Mouse (Mus musculus): ENCODE data around the gene Mug2.
"Not testable (repeated sequence)": the region's sequence is repeated elsewhere in the genome, so short reads cannot be mapped to it uniquely, and the experiment has no call there.

DNA sequence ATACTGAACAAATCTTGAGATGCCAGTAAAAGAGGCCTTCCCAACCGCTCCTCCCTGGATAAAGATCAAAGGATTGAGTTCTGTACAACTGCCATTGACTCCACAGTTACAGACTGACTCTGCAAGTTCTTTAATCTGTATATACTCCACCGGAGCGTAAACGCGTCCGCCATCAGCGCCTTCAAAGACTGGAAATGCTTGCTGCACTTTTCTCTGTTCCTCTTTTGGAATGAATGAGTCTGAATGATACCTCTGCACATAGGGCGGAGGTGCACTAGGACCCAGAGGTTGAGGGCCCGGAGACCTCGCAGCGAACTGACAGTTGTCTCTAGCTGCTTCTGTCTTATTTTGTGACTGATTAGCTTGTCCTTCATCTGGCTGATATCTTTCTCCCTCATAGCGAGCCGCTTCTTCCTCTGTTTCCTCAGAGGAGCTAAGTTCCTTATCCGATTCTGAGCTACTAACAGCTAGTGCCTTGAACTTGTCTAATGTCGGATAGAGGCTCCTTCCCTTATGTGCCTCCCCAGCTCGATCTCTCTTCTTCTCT, 48.7 kb upstream of the Mug2 start:
- TF ChIP-seq GATA1, TAL1 (IDR thresholded peaks at IDR 0.05; ENCODE audit: low read length): not testable (repeated sequence)
